Comparison of ENCODE assay signal across 27 mouse cellular contexts in the genomic region with DNA sequence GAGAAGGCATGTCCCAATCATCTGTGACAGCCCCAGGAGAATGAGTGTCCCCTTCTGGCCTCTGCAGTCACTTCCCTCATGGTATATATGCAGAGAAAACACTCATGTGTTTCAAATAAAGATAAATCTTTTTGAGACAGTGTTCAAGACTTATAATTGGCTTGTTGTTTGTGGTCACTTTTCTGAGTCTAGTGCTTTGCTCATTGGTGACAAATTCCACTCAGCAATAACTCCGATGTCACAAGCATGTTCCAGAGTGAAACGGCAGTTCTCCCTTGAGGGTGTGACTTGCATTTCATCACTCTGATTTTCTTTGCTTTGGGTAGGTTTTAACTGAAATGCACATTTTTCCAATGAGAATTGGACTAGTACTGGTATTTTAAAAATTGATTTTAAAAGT. TPM values are rescaled to one million over a fixed set of nuclear protein-coding genes. Genes with fewer than 3 reads are reported as not detected.
DNase-seq lines count a peak whose midpoint lies in the region; ATAC-seq and TF ChIP-seq lines count a peak whose summit lies in the region.
"Had no signal": no experiment of that assay in that cellular context is flagged by ENCODE, and none has a peak within 500 bp of the region (broad histone marks: within the 10 kb centered on the region; RNA-seq: fewer than 3 reads in every experiment).

No protein-coding gene starts in this region.

- WGBS in liver, embryonic 16.5 days (ENCODE audit: insufficient replicate concordance) = 64% methylated on average over 2 of the region's 2 CpGs
- 61% methylated on average over 2 of the region's 2 CpGs for WGBS in liver, embryonic 12.5 days (ENCODE audit: insufficient replicate concordance)
- WGBS in hindbrain, embryonic 14.5 days = 82% methylated on average over 2 of the region's 2 CpGs

- 0 out of 2 replicates have a peak overlapping the region, but pooled peaks have one; percentile 41 for H3K27ac ChIP-seq in liver, embryonic 16.5 days (ENCODE audit: low read length)
- H3K27ac ChIP-seq in liver, embryonic 12.5 days = no peak overlapping the region
- no peak overlapping the region for H3K27ac ChIP-seq in MEL (ENCODE audit: control insufficient read depth, low read depth, low read length)
- H3K27ac ChIP-seq in hindbrain, embryonic 14.5 days = no peak overlapping the region
- H3K27ac ChIP-seq: heart, adult 2 months; layer of hippocampus, adult 2 months; left cerebral cortex, adult 2 months; limb, embryonic 13.5 days; liver, embryonic 13.5 days had no signal

- no peaks in the 10 kb centered on the region for H3K36me3 ChIP-seq in liver, embryonic 16.5 days (ENCODE audit: control insufficient read depth, insufficient read depth)
- H3K36me3 ChIP-seq in liver, embryonic 12.5 days = no peaks in the 10 kb centered on the region
- peaks cover 0 to 8% of the 10 kb centered on the region in 2 experiments; a peak in 2 of 4 replicates for H3K36me3 ChIP-seq in MEL (ENCODE audit: control insufficient read depth in 1 of 2, insufficient read depth in 2 of 2, low read length in 2 of 2)
- no peaks in the 10 kb centered on the region for H3K36me3 ChIP-seq in hindbrain, embryonic 14.5 days (replicated peaks; ENCODE audit: control insufficient read depth, insufficient read depth)
- H3K36me3 ChIP-seq: heart, embryonic 12.5 days; limb, embryonic 13.5 days; liver, embryonic 13.5 days had no signal

- no peaks in the 10 kb centered on the region for H3K79me2 ChIP-seq in MEL (ENCODE audit: control insufficient read depth, insufficient read depth, low read length, poor library complexity)

- TF ChIP-seq POLR2A in MEL (IDR thresholded peaks at IDR 0.05; ENCODE audit: control insufficient read depth in 1 of 2, insufficient read depth in 1 of 2, low read depth in 1 of 2, low read length in 2 of 2, poor library complexity in 1 of 2) = no peak

- DNase-seq in MEL (ENCODE audit: low read depth, low spot score) = peak; percentile 24
- no peak for DNase-seq in cerebellum, adult 9-10 months
- DNase-seq in hindbrain, embryonic 14.5 days (ENCODE audit: low spot score) = no peak
- DNase-seq: adrenal gland, postnatal 10 days; cerebellum, adult 18-20 months; cerebellum, postnatal 14 days; gastrocnemius, postnatal 25 days; heart, adult 2 months; kidney, adult 18-20 months; kidney, postnatal 36 days; liver, embryonic 13.5 days; lung, embryonic 14.5 days; lung, postnatal 36 days; midbrain, embryonic 14.5 days; thymus, adult 2 months; thymus, postnatal 36 days had no signal

- TF ChIP-seq EP300 in MEL (IDR thresholded peaks at IDR 0.05; ENCODE audit: low read depth in 1 of 2, low read length in 2 of 2) = no peak

- ATAC-seq in liver, embryonic 16.5 days (ENCODE audit: low read depth) = no peak
- no peak for ATAC-seq in liver, embryonic 12.5 days
- ATAC-seq in granulocyte monocyte progenitor cell, adult 5-6 weeks (replicated peaks; ENCODE audit: poor library complexity, severe bottlenecking) = peak; percentile 57
- ATAC-seq in neutrophil, adult 5-6 weeks (ENCODE audit: extremely low read depth, insufficient number of reproducible peaks, low FRiP score, poor library complexity, severe bottlenecking) = peak; percentile 18; the same call in 1 of the 2 replicates
- ATAC-seq in hindbrain, embryonic 14.5 days (ENCODE audit: low FRiP score) = no peak
- ATAC-seq: activated CD4-positive, CD25-positive, alpha-beta regulatory T cell, adult 4 months; forebrain, embryonic 14.5 days; hindbrain, embryonic 16.5 days had no signal

- H3K9me3 ChIP-seq in liver, embryonic 16.5 days (replicated peaks; ENCODE audit: control insufficient read depth, low read length) = no peaks in the 10 kb centered on the region
- no peaks in the 10 kb centered on the region for H3K9me3 ChIP-seq in liver, embryonic 12.5 days (replicated peaks)
- H3K9me3 ChIP-seq in MEL (replicated peaks; ENCODE audit: insufficient read depth, low read length) = no peaks in the 10 kb centered on the region
- H3K9me3 ChIP-seq in hindbrain, embryonic 14.5 days (ENCODE audit: control insufficient read depth, low read length) = no peaks in the 10 kb centered on the region
- H3K9me3 ChIP-seq: heart, embryonic 12.5 days; limb, embryonic 13.5 days; liver, embryonic 13.5 days had no signal

- TF ChIP-seq CTCF in MEL (IDR thresholded peaks at IDR 0.05 in 2 of 3, conservative IDR thresholded peaks at IDR 0.05 in 1 of 3; ENCODE audit: control insufficient read depth in 1 of 3, insufficient read depth in 1 of 3, low read depth in 2 of 3, low read length in 3 of 3, poor library complexity in 1 of 3, severe bottlenecking in 1 of 3) = no peak

- no peak overlapping the region for H3K4me2 ChIP-seq in liver, embryonic 16.5 days (ENCODE audit: low read depth, low read length)
- H3K4me2 ChIP-seq in liver, embryonic 12.5 days = no peak overlapping the region
- H3K4me2 ChIP-seq in hindbrain, embryonic 14.5 days (replicated peaks) = no peak overlapping the region
- H3K4me2 ChIP-seq: heart, embryonic 12.5 days; limb, embryonic 13.5 days; liver, embryonic 13.5 days; lung, embryonic 14.5 days had no signal

- no peak overlapping the region for H3K9ac ChIP-seq in liver, embryonic 16.5 days (ENCODE audit: low read depth, low read length)
- H3K9ac ChIP-seq in liver, embryonic 12.5 days = no peak overlapping the region
- H3K9ac ChIP-seq in MEL (ENCODE audit: control insufficient read depth, low read depth, low read length, poor library complexity, severe bottlenecking) = no peak overlapping the region
- no peak overlapping the region for H3K9ac ChIP-seq in hindbrain, embryonic 14.5 days
- H3K9ac ChIP-seq: heart, embryonic 12.5 days; limb, embryonic 13.5 days; liver, embryonic 13.5 days; lung, embryonic 14.5 days had no signal

- H3K4me3 ChIP-seq in liver, embryonic 16.5 days (ENCODE audit: low read depth, low read length) = no peak overlapping the region
- no peak overlapping the region for H3K4me3 ChIP-seq in liver, embryonic 12.5 days
- no peak overlapping the region for H3K4me3 ChIP-seq in MEL (ENCODE audit: control insufficient read depth in 1 of 2, insufficient read depth in 1 of 2, low read depth in 2 of 2, low read length in 2 of 2)
- H3K4me3 ChIP-seq in hindbrain, embryonic 14.5 days (replicated peaks; ENCODE audit: low read length) = no peak overlapping the region
- H3K4me3 ChIP-seq: heart, adult 2 months; heart, embryonic 12.5 days; layer of hippocampus, adult 2 months; left cerebral cortex, adult 2 months; limb, embryonic 13.5 days; liver, embryonic 13.5 days had no signal

- no peaks in the 10 kb centered on the region for H3K4me1 ChIP-seq in liver, embryonic 16.5 days (ENCODE audit: control insufficient read depth, low read depth, low read length)
- H3K4me1 ChIP-seq in liver, embryonic 12.5 days = no peaks in the 10 kb centered on the region
- H3K4me1 ChIP-seq in MEL (ENCODE audit: control insufficient read depth in 1 of 2, insufficient read depth in 2 of 2, low read length in 2 of 2) = peaks cover 7 to 10% of the 10 kb centered on the region in 2 experiments
- no peaks in the 10 kb centered on the region for H3K4me1 ChIP-seq in hindbrain, embryonic 14.5 days (replicated peaks; ENCODE audit: control insufficient read depth, insufficient read depth, low read length)
- H3K4me1 ChIP-seq: heart, embryonic 12.5 days; limb, embryonic 13.5 days; liver, embryonic 13.5 days had no signal

- H3K27me3 ChIP-seq in liver, embryonic 16.5 days (ENCODE audit: control insufficient read depth, insufficient read depth, low read depth, low read length) = no peaks in the 10 kb centered on the region
- H3K27me3 ChIP-seq in liver, embryonic 12.5 days (replicated peaks) = no peaks in the 10 kb centered on the region
- H3K27me3 ChIP-seq in MEL (ENCODE audit: control insufficient read depth in 1 of 2, insufficient read depth in 2 of 2, low read length in 2 of 2) = no peaks in the 10 kb centered on the region
- H3K27me3 ChIP-seq in hindbrain, embryonic 14.5 days (ENCODE audit: control insufficient read depth, insufficient read depth, low read length) = no peaks in the 10 kb centered on the region
- H3K27me3 ChIP-seq: heart, embryonic 12.5 days; limb, embryonic 13.5 days; liver, embryonic 13.5 days had no signal

- no peak for TF ChIP-seq RAD21 in MEL (IDR thresholded peaks at IDR 0.05; ENCODE audit: low read depth, low read length)

TF ChIP-seq in MEL, 35 proteins besides CTCF, POLR2A, EP300 and RAD21 (continues in another document):
- TF ChIP-seq KAT2A (conservative IDR thresholded peaks at IDR 0.05; ENCODE audit: low read depth, low read length) (no peak), MAFK (IDR thresholded peaks at IDR 0.05; ENCODE audit: borderline replicate concordance, low read depth, low read length) (no peak), MXI1 (IDR thresholded peaks at IDR 0.05; ENCODE audit: low read depth, low read length) (no peak), TCF12 (IDR thresholded peaks at IDR 0.05; ENCODE audit: low read depth, low read length) (no peak), POLR2AphosphoS5 (IDR thresholded peaks at IDR 0.05; ENCODE audit: borderline replicate concordance, low read depth, low read length) (no peak), E2F4 (IDR thresholded peaks at IDR 0.05; ENCODE audit: borderline replicate concordance, low read depth, low read length) (no peak), UBTF (IDR thresholded peaks at IDR 0.05; ENCODE audit: borderline replicate concordance, insufficient read depth, low read depth, low read length) (no peak), GABPA (IDR thresholded peaks at IDR 0.05; ENCODE audit: low read depth, low read length) (no peak), TBP (IDR thresholded peaks at IDR 0.05; ENCODE audit: low read depth, low read length) (no peak), POLR2AphosphoS2 (IDR thresholded peaks at IDR 0.05; ENCODE audit: low read length) (no peak), NRF1 (IDR thresholded peaks at IDR 0.05; ENCODE audit: insufficient read depth, low read depth, low read length, poor library complexity, severe bottlenecking) (no peak), BHLHE40 (IDR thresholded peaks at IDR 0.05; ENCODE audit: borderline replicate concordance, low read depth, low read length) (no peak), USF1 (IDR thresholded peaks at IDR 0.05; ENCODE audit: low read depth, low read length) (no peak), RCOR1 (IDR thresholded peaks at IDR 0.05; ENCODE audit: low read depth, low read length) (no peak), ZMIZ1 (IDR thresholded peaks at IDR 0.05; ENCODE audit: low read depth, low read length) (no peak)

RNA-seq across cellular contexts. Expression of a gene that starts 40.1 kb away (rescaled TPM):
- polyA plus RNA-seq in liver, embryonic 16.5 days (2015; fragmentation: Nextera tagmentation; extraction: Ambion mirVana) = 2.9 and 3.0 TPM in 2 replicates
- polyA plus RNA-seq in liver, embryonic 12.5 days (2016; fragmentation: Nextera tagmentation; extraction: Ambion mirVana) = 5.1 TPM in 2 replicates
- 6.8 and 9.4 TPM in 2 replicates for total RNA-seq in MEL (2012; rRNA removed)
- polyA plus RNA-seq in MEL (2012; ENCODE audit: insufficient read depth in 1 of 2, insufficient read length in 2 of 2, low read depth in 1 of 2, low replicate concordance in 2 of 2, missing spikeins in 1 of 2) = 100 to 1,000 TPM in 1 of 2 experiments, 10 to 100 TPM in 1; 10.9 to 101 TPM
- total RNA-seq in granulocyte monocyte progenitor cell, adult 5-6 weeks (2014; fragmentation: Nextera tagmentation) = 79.7 and 95.8 TPM in 2 replicates
- total RNA-seq in granulocyte monocyte progenitor cell, adult 5-6 weeks (2017) = 60.2 and 63.6 TPM in 2 replicates
- total RNA-seq in neutrophil, adult 5-6 weeks (2017) = 106 and 107 TPM in 2 replicates
- polyA plus RNA-seq in hindbrain, embryonic 14.5 days (2014; fragmentation: Nextera tagmentation; extraction: Ambion mirVana) = 17.0 and 20.0 TPM in 2 replicates

Comparison
In these comparisons a context has a peak if more than half of its experiments do, and no peak if none do; other contexts are left out.
1. ATAC-seq: peak in granulocyte monocyte progenitor cell, adult 5-6 weeks (single experiment) and neutrophil, adult 5-6 weeks (single experiment); none in liver, embryonic 16.5 days (single experiment), liver, embryonic 12.5 days (single experiment) and hindbrain, embryonic 14.5 days (single experiment).